Mouse (Mus musculus) testis, adult 2 months (tissue): ENCODE measurements around the gene Etl4.

Experiments
- CTCF ChIP-seq: fragments of 200-500 bp; IDR thresholded peaks from 2 replicates; pipeline ENCODE4 v1.5.1; 2012; ENCODE audit warnings: low read depth, mild to moderate bottlenecking, inconsistent platforms, low read length, moderate library complexity; ENCODE audit not compliant: control insufficient read depth, insufficient read depth, insufficient replicate concordance
- POLR2A ChIP-seq: fragments of 200-500 bp; IDR thresholded peaks from 2 replicates; pipeline ENCODE4 v1.6.1; 2012; ENCODE audit warnings: low read depth, mild to moderate bottlenecking, inconsistent platforms, low read length, moderate library complexity; ENCODE audit not compliant: control insufficient read depth

- TF ChIP-seq POLR2A (no peak), CTCF (no peak)
Measured at GRCm38 (mm10) chr2:20849346-20849745, 939.8 kb downstream of the Etl4 start.
